Mouse (Mus musculus) induced T-regulatory cell, adult 2 months (primary cell): ENCODE measurements around the gene Atp8a2.
"Not testable (repeated sequence)": the region's sequence is repeated elsewhere in the genome, so short reads cannot be mapped to it uniquely, and the experiment has no call there.

Experiments used
- DNase-seq: peaks from one replicate; pipeline ENCODE4 v3.0.0-alpha.2; 2012; ENCODE audit warnings: low read depth

Gene Atp8a2

GRCm38 (mm10) chr14:60026647-60027046 lies 170.3 kb downstream of the Atp8a2 start:
- no peak for DNase-seq

GRCm38 (mm10) chr14:60015891-60016290 lies 181.1 kb downstream of the Atp8a2 start:
- peak; percentile 78 for DNase-seq

GRCm38 (mm10) chr14:60001801-60002200 lies 195.2 kb downstream of the Atp8a2 start:
- DNase-seq: no peak

DNA sequence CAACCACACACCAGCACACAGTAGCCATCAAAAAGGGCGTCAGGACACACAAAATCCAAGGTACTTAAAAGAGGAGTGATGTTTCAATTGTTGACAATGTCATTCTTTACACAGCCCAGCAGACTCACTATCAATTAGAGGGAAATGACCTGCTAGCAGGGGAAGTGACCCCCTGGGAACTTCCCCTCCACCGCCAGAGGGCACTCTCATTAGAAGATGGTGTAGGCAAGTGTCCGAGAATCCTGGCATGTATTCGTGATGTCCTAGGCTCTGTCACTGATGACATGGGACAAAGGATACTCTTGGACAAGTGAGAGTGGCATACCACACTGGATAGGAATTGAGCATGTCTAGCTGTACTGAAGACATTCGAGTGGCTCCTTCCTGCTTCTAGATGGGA lies 208.1 kb downstream of the Atp8a2 start:
- peak; percentile 3 for DNase-seq

DNA sequence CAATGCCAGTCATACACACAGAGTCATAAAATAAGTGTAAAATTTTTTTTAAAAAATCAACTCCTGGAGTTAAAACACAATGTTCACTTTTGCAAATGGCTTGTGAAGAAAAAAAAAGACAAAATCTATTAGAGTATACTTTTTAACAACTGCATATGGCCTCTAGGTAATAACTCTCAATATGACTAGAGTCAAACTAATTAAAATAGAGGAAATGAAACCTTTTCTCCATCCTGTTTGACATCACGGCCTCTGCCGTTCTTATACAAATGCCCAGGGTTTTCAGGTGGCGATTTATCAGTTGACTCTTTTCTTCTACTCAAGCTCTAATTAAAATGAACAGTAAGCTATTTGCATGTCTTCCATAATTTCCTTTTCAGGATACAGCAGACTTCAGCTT lies 209.0 kb downstream of the Atp8a2 start:
- DNase-seq: no peak

GRCm38 (mm10) chr14:59978007-59978406 lies 219.0 kb downstream of the Atp8a2 start:
- DNase-seq: no peak

GRCm38 (mm10) chr14:59971221-59971730 lies 225.7 kb downstream of the Atp8a2 start:
- DNase-seq: no peak

- no peak for DNase-seq
Observed at GRCm38 (mm10) chr14:59969485-59970134, 227.4 kb downstream of the Atp8a2 start.

- DNase-seq: no peak
Observed at GRCm38 (mm10) chr14:59967847-59968550, 229.0 kb downstream of the Atp8a2 start.

DNA sequence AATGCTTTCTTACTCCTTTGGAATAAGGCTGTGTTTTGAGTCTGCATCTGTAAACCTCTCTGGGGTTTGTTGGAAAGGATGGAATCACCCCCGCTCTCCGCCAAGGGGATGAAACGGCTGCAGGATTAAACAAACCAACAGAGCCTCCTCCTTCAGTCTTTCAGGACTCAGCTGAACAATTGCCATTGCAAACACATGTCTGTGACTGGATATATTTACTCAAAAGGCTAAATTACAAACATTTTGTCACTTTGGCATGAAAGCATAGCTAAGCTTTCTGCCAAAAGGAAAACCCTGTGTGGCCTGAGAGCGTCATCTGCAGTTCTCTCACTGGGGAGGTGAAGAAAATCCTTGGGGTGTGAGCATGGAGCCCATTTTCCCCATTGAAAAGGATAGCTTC lies 230.0 kb downstream of the Atp8a2 start:
- no peak for DNase-seq

DNA sequence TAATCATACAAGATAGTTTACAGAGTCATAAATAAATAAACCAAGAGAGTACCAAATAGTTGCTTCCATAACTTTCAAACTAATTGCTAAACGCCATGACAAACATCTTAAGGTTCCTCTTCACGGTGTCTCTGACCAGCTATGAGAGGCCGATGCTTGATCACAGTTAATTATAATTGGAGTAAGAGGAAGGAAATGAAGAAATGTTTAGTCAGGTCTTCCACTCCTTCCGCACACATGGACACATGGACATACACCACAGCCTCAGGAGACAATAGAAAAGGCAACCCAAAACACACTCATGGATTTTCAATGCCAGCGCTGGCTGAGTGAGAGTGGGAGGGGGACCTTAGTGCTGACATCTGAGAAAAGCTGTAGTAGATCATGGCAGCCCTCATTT lies 232.4 kb downstream of the Atp8a2 start:
- no peak for DNase-seq

DNA sequence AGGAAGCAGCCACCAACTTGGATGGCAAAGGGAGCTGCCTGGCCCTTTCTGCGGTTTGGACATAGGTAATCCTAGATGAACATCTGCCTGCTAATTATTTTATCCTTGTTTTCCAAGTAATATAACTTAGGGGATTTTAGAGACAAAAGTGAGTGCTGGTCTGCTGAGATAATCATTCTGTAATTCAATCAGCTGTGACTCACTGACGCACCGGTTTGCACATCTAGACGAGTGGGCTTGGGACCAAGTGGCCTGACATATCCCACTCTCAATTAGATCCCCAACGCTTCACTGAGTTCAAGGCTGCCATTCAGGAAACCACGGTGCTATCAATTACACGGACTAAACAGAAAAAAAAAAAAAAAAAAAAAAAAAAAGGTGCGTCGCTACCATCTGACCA lies 236.0 kb downstream of the Atp8a2 start:
- DNase-seq: no peak

DNA sequence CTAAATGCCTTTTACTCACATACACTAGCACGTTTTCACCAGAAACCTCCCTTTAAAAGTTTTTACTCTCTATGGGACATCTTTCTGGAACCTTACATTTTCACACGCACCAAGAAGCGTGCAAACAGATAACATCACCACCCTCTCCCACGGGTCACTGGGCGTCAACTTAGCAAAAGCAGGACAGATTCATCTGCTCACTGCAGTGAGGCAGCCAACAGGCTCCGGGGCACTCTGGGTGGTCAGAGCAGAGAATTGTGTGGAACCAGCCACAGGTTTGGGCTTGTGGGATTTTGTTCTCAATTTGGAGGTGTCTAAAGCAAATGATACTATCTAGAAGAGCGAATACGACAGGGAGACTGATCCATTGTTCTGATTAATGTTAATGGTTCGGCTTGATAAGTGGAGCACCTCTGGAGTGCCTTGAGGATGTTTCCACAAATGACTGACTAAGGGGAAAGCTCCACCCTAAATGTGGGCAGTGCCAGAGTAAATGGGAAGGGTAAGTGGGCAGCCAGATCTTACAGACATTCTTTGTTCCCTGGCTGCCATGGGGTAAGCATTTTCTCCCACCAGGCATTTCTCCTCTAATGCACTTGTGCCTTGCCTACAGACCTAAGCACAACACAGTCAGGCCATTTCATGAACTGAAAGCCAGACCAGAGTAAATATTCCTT lies 236.6 kb downstream of the Atp8a2 start:
- no peak for DNase-seq

DNA sequence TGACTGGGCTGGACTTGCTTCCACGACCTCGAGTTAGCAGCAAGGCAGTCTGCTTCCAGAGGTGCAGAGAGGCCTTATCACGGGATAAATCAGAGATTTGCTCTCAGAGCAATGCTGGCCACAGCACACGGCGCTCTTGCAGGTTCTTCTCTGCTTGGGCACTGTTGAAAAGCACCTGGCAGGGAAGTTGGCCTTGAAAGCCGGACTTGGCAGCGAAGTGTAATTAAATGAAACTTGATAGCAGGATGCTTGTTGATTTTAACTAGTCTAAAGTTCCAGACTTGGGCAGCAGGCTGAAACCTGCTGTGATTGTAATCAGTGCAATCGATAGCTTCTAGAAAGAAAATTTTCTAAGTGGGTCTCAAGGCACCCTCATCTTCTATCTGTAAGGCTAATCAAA lies 237.3 kb downstream of the Atp8a2 start:
- no peak for DNase-seq

DNA sequence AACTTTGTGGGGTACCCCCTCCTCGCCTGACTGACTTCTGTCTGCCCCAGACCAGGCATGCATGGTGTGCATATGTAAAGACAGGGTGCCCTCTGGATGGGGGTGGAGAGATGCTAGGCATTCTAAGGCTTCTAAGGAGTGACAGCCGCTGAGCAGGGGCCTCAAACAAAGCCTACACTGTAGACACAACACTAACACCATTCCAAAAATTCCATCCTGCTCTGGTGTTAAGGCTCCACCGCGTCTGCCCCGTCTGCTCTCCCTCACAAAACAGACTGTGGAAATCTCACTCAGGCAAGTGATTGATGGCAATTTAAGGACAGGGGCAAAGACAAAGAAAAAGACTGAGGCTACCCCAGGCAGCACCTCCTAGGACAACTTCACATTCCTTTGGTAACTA lies 247.0 kb downstream of the Atp8a2 start:
- no peak for DNase-seq

DNA sequence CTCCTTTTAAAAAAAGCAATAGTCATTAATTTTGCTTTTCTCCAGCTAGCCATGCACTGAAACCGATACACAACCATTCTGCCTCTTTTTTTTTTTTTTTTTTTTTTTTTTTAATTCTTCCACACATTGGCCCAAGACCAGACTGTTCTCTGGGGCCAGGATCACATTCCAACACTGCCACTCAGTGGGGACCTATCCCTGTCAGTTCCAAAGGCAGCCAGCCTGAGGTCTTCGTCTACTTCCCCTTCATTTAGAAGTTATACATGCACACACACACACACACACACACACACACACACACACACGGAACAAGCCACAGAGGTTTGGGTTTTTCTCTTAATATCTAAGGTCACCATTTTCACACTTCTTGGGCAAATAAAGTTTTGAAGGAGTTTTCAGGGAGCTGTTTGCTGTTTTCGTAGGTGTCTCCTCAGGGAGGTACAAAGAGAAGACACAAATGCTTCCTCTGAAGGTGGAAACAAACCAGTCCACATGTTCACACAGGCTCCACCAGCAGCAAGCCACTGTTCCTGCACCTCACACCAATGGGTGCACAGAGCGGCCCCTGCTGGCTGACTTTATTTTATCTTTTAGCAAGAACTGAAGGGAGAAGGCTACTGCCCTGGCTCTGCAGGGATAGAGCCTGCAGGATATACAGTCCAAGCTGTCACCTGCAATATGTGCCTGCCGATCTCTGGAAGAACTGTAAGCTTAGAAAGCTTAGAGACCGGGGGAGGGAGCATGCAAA lies 253.9 kb downstream of the Atp8a2 start:
- peak; percentile 62 for DNase-seq

DNA sequence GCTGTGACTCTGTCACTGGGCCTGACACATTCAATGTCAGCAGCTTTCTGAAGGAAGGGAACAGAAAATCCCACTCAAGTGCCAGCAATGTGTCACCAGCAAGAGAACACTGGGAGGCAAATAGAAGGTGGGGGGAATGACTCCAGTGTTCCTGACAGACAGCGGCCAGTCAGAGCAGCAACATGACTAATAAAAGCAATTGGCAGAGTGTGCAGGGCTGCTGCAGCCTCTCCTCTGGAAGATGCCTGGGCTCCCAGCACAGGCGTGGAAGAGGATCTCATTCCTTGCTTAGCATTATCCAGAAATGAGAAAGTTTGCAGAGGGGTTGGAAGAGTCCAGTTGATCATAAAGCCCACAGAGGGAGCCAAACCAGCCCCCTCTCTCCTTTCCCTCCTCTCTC lies 254.8 kb downstream of the Atp8a2 start:
- DNase-seq: no peak

DNA sequence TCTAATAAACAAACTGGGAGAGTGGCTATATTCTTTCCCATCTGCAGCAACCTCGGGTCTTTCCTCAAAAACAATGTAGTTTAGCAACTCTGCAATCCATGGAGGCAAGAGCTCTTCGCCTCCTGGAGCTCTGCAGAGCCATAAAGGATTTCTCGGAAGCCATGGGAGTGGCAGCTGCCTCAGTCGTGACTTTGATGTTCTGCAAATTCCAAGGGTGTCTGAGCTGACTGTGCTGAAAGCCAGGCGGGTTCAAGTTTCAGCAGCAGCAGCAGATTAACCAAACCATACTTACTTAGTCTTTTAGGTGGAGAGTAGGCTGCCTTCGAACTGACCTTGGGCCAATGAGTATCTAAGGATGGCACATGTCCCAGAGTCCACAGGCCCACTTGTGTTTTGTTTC lies 264.6 kb downstream of the Atp8a2 start:
- DNase-seq: no peak

GRCm38 (mm10) chr14:59931412-59932058 lies 265.4 kb downstream of the Atp8a2 start:
- no peak for DNase-seq

- not testable (repeated sequence) for DNase-seq
Observed at GRCm38 (mm10) chr14:59929190-59929589, 267.8 kb downstream of the Atp8a2 start.

- DNase-seq: no peak
Observed at GRCm38 (mm10) chr14:59928781-59929180, 268.2 kb downstream of the Atp8a2 start.

DNA sequence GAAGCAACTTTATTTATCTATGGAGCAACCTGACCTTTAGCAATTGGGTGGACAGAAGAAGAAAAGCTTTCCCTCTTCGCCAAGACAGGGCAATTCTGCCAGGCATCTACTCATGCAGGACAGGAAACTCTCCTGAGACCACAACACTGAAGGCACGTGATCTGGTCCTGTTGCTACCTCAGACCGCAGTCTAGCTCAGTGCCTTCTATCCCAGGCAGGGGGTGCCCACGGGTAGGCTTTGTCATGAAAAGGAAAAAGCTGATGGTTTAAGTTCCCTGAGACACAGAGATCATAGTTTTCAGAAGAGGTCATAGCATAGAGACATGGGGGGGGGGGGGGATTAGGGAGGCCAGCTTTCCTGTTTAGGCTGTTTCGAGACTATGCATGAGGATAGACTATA lies 269.2 kb downstream of the Atp8a2 start:
- DNase-seq: no peak
